Mouse (Mus musculus): ENCODE measurements at regions not wholly inside any gene's neighbourhood (a gene's known extent, or its start where the extent isn't known, plus 50 kb on each side); places are given as distances from the start of the nearest gene placed in this dataset.
A peak's percentile ranks its signal among the peaks of the same experiment; 100 is the strongest.
"Not testable (repeated sequence)": the region's sequence is repeated elsewhere in the genome, so short reads cannot be mapped to it uniquely, and the experiment has no call there.

GRCm38 (mm10) chr3:111402135-111402534 lies 1151.3 kb upstream of the Prmt6 start:
- DNase-seq = no peak
- H3K4me1 ChIP-seq (ENCODE audit: control insufficient read depth, insufficient read depth, low read length) = no peaks in the 10 kb centered on the region
- TF ChIP-seq POLR2A (IDR thresholded peaks at IDR 0.05; ENCODE audit: borderline replicate concordance, insufficient read depth, low read length) (no peak), CTCF (IDR thresholded peaks at IDR 0.05; ENCODE audit: borderline replicate concordance, insufficient read depth, low read depth, low read length) (no peak)
- H3K4me3 ChIP-seq (replicated peaks; ENCODE audit: insufficient read depth, low read depth, low read length) = no peak overlapping the region
- 21% methylated on average over 3 of the region's 3 CpGs for WGBS
- no peaks in the 10 kb centered on the region for H3K27me3 ChIP-seq (ENCODE audit: control insufficient read depth, insufficient read depth, low read length)
- no peak overlapping the region for H3K27ac ChIP-seq (ENCODE audit: insufficient read depth, low read length)

- DNase-seq = no peak
- no peaks in the 10 kb centered on the region for H3K27me3 ChIP-seq (ENCODE audit: control insufficient read depth, insufficient read depth, low read length)
- no peak overlapping the region for H3K4me3 ChIP-seq (replicated peaks; ENCODE audit: insufficient read depth, low read depth, low read length)
- H3K4me1 ChIP-seq (ENCODE audit: control insufficient read depth, insufficient read depth, low read length) = no peaks in the 10 kb centered on the region
- no peak overlapping the region for H3K27ac ChIP-seq (ENCODE audit: insufficient read depth, low read length)
- TF ChIP-seq CTCF (IDR thresholded peaks at IDR 0.05; ENCODE audit: borderline replicate concordance, insufficient read depth, low read depth, low read length) (no peak), POLR2A (IDR thresholded peaks at IDR 0.05; ENCODE audit: borderline replicate concordance, insufficient read depth, low read length) (no peak)
Measured at GRCm38 (mm10) chr3:111393127-111393526, 1142.3 kb upstream of the Prmt6 start.

GRCm38 (mm10) chr3:111392713-111393112 lies 1141.9 kb upstream of the Prmt6 start:
- 10% methylated on average over 1 of the region's 1 CpGs for WGBS
- not testable (repeated sequence) for DNase-seq; H3K4me1 ChIP-seq (ENCODE audit: control insufficient read depth, insufficient read depth, low read length); H3K27me3 ChIP-seq (ENCODE audit: control insufficient read depth, insufficient read depth, low read length); H3K4me3 ChIP-seq (replicated peaks; ENCODE audit: insufficient read depth, low read depth, low read length); H3K27ac ChIP-seq (ENCODE audit: insufficient read depth, low read length)

GRCm38 (mm10) chr3:111386745-111387144 lies 1135.9 kb upstream of the Prmt6 start:
- H3K27me3 ChIP-seq (ENCODE audit: control insufficient read depth, insufficient read depth, low read length) = no peaks in the 10 kb centered on the region
- no peak overlapping the region for H3K27ac ChIP-seq (ENCODE audit: insufficient read depth, low read length)
- no peaks in the 10 kb centered on the region for H3K4me1 ChIP-seq (ENCODE audit: control insufficient read depth, insufficient read depth, low read length)
- no peak for DNase-seq
- WGBS = 55% methylated on average over 1 of the region's 1 CpGs
- no peak overlapping the region for H3K4me3 ChIP-seq (replicated peaks; ENCODE audit: insufficient read depth, low read depth, low read length)
- TF ChIP-seq POLR2A (IDR thresholded peaks at IDR 0.05; ENCODE audit: borderline replicate concordance, insufficient read depth, low read length) (no peak), CTCF (IDR thresholded peaks at IDR 0.05; ENCODE audit: borderline replicate concordance, insufficient read depth, low read depth, low read length) (no peak)

GRCm38 (mm10) chr3:111386334-111386733 lies 1135.5 kb upstream of the Prmt6 start:
- no peak for TF ChIP-seq POLR2A (IDR thresholded peaks at IDR 0.05; ENCODE audit: borderline replicate concordance, insufficient read depth, low read length)
- TF ChIP-seq CTCF (IDR thresholded peaks at IDR 0.05; ENCODE audit: borderline replicate concordance, insufficient read depth, low read depth, low read length) = no peak
- Histone ChIP-seq H3K4me1 (ENCODE audit: control insufficient read depth, insufficient read depth, low read length) (no peaks in the 10 kb centered on the region), H3K4me3 (replicated peaks; ENCODE audit: insufficient read depth, low read depth, low read length) (no peak overlapping the region), H3K27ac (ENCODE audit: insufficient read depth, low read length) (no peak overlapping the region), H3K27me3 (ENCODE audit: control insufficient read depth, insufficient read depth, low read length) (no peaks in the 10 kb centered on the region)
- peak in 1 of 2 experiments; percentile 9 for DNase-seq

GRCm38 (mm10) chr3:111385627-111386026 lies 1134.8 kb upstream of the Prmt6 start:
- 98% methylated on average over 7 of the region's 7 CpGs for WGBS
- no peak overlapping the region for H3K4me3 ChIP-seq (replicated peaks; ENCODE audit: insufficient read depth, low read depth, low read length)
- no peaks in the 10 kb centered on the region for H3K27me3 ChIP-seq (ENCODE audit: control insufficient read depth, insufficient read depth, low read length)
- no peaks in the 10 kb centered on the region for H3K4me1 ChIP-seq (ENCODE audit: control insufficient read depth, insufficient read depth, low read length)
- TF ChIP-seq POLR2A (IDR thresholded peaks at IDR 0.05; ENCODE audit: borderline replicate concordance, insufficient read depth, low read length) = no peak
- TF ChIP-seq CTCF (IDR thresholded peaks at IDR 0.05; ENCODE audit: borderline replicate concordance, insufficient read depth, low read depth, low read length) = no peak
- no peak for DNase-seq
- H3K27ac ChIP-seq (ENCODE audit: insufficient read depth, low read length) = no peak overlapping the region

GRCm38 (mm10) chr3:111371259-111371658 lies 1120.5 kb upstream of the Prmt6 start:
- WGBS = 84% methylated on average over 1 of the region's 1 CpGs
- Histone ChIP-seq H3K4me1 (ENCODE audit: control insufficient read depth, insufficient read depth, low read length) (no peaks in the 10 kb centered on the region), H3K27ac (ENCODE audit: insufficient read depth, low read length) (no peak overlapping the region), H3K4me3 (replicated peaks; ENCODE audit: insufficient read depth, low read depth, low read length) (no peak overlapping the region), H3K27me3 (ENCODE audit: control insufficient read depth, insufficient read depth, low read length) (no peaks in the 10 kb centered on the region)
- TF ChIP-seq POLR2A (IDR thresholded peaks at IDR 0.05; ENCODE audit: borderline replicate concordance, insufficient read depth, low read length) (no peak), CTCF (IDR thresholded peaks at IDR 0.05; ENCODE audit: borderline replicate concordance, insufficient read depth, low read depth, low read length) (no peak)
- DNase-seq = no peak

GRCm38 (mm10) chr3:111338247-111338646 lies 1087.4 kb upstream of the Prmt6 start:
- H3K4me3 ChIP-seq (replicated peaks; ENCODE audit: insufficient read depth, low read depth, low read length) = no peak overlapping the region

More at GRCm38 (mm10) chr3:111338247-111338646, 1087.4 kb upstream of the Prmt6 start:
- no peaks in the 10 kb centered on the region for H3K27me3 ChIP-seq (ENCODE audit: control insufficient read depth, insufficient read depth, low read length)
- DNase-seq = no peak
- H3K4me1 ChIP-seq (ENCODE audit: control insufficient read depth, insufficient read depth, low read length) = no peaks in the 10 kb centered on the region
- WGBS = 18% methylated on average over 2 of the region's 2 CpGs
- TF ChIP-seq CTCF (IDR thresholded peaks at IDR 0.05; ENCODE audit: borderline replicate concordance, insufficient read depth, low read depth, low read length) (no peak), POLR2A (IDR thresholded peaks at IDR 0.05; ENCODE audit: borderline replicate concordance, insufficient read depth, low read length) (no peak)
- no peak overlapping the region for H3K27ac ChIP-seq (ENCODE audit: insufficient read depth, low read length)
